Mouse (Mus musculus) large intestine, adult 2 months (tissue): ENCODE data around the gene Olfr167. TPM values are rescaled to one million over a fixed set of nuclear protein-coding genes. Genes with fewer than 3 reads are reported as not detected.
"Not testable (repeated sequence)": the region's sequence is repeated elsewhere in the genome, so short reads cannot be mapped to it uniquely, and the experiment has no call there.

Experiments used
- DNase-seq: peaks from one replicate; pipeline ENCODE4 v3.0.0-alpha.2; 2012; ENCODE audit warnings: low read depth, low spot score
- WGBS: fragments of 180-500 bp; shearing (Covaris S2); methylation state at CpG from one replicate; pipeline ENCODE4 v1.1.7; 2018; 5-methylcytosine and 5-hydroxymethylcytosine counted together
- polyA plus RNA-seq: library from polyadenylated mRNA; depleted of rRNA; stranded (reverse); fragments of >200 nt; gene quantifications from 2 replicates; pipeline ENCODE4 v1.2.3, GENCODE M21; 2012; rRNA removed

The Olfr167 gene
- not detected in 2 replicates for polyA plus RNA-seq

- 79% methylated on average over 2 of the region's 2 CpGs for WGBS
- no peak for DNase-seq
These were observed at the start of gene Olfr167 for GRCm38 (mm10) chr16:19522166-19522565. Gene Olfr167 (minus strand): TSS chr16:19522266.

GRCm38 (mm10) chr16:19571709-19572108 is 49.6 kb upstream of the Olfr167 start, which contains the start of gene Olfr169:
Gene Olfr169 (minus strand): TSS chr16:19571809.
- DNase-seq, result not testable (repeated sequence)
- WGBS, result 91% methylated on average over 2 of the region's 2 CpGs

- DNase-seq, result not testable (repeated sequence)
- 75% methylated on average over 7 of the region's 7 CpGs for WGBS
These were observed 31.4 kb upstream of the Olfr167 start for GRCm38 (mm10) chr16:19553429-19553828.

GRCm38 (mm10) chr16:19552246-19552645 is 30.2 kb upstream of the Olfr167 start:
- not testable (repeated sequence) for DNase-seq
- 94% methylated on average over 3 of the region's 3 CpGs for WGBS

GRCm38 (mm10) chr16:19535455-19535854 is 13.4 kb upstream of the Olfr167 start, which contains the start of gene Olfr168:
Gene Olfr168 (minus strand): TSS chr16:19535555.
- no peak for DNase-seq

GRCm38 (mm10) chr16:19483394-19483793 is 38.7 kb downstream of the Olfr167 start, which contains the start of gene Olfr166:
Gene Olfr166 (plus strand): TSS chr16:19483694.
- no peak for DNase-seq

- 53% methylated on average over 1 of the region's 1 CpGs for WGBS
- no peak for DNase-seq
These were observed 57.7 kb downstream of the Olfr167 start for GRCm38 (mm10) chr16:19464365-19464764.

Other genes with a start within 250 kb of the Olfr167 start
- gene Olfr164, start 208.2 kb downstream of the Olfr167 start, polyA plus RNA-seq, result not detected in 2 replicates
- 4.4 and 5.0 TPM in 2 replicates for gene Olfr165, start 99.1 kb downstream of the Olfr167 start, polyA plus RNA-seq
- not detected in 2 replicates for gene Olfr166, start 38.6 kb downstream of the Olfr167 start, polyA plus RNA-seq
- gene Olfr168, start 13.3 kb upstream of the Olfr167 start, polyA plus RNA-seq, result not detected in 2 replicates
- gene Olfr169, start 49.5 kb upstream of the Olfr167 start, polyA plus RNA-seq, result not detected in 2 replicates
- not detected in 2 replicates for gene Olfr170, start 89.6 kb upstream of the Olfr167 start, polyA plus RNA-seq
- not detected in 2 replicates for gene Olfr171, start 107.7 kb upstream of the Olfr167 start, polyA plus RNA-seq
- gene Lamp3, start 184.1 kb upstream of the Olfr167 start, polyA plus RNA-seq, result 0.02 and 0.03 TPM in 2 replicates
- 1.6 and 2.0 TPM in 2 replicates for gene B3gnt5, start 237.9 kb upstream of the Olfr167 start, polyA plus RNA-seq